Mouse (Mus musculus): ENCODE results near the gene Ubald2. TPM values are rescaled to one million over a fixed set of nuclear protein-coding genes. Genes with fewer than 3 reads are reported as not detected.

Gene Ubald2
- total RNA-seq, 2 experiments from 2014 or later = 45.8 to 62.5 TPM

DNA sequence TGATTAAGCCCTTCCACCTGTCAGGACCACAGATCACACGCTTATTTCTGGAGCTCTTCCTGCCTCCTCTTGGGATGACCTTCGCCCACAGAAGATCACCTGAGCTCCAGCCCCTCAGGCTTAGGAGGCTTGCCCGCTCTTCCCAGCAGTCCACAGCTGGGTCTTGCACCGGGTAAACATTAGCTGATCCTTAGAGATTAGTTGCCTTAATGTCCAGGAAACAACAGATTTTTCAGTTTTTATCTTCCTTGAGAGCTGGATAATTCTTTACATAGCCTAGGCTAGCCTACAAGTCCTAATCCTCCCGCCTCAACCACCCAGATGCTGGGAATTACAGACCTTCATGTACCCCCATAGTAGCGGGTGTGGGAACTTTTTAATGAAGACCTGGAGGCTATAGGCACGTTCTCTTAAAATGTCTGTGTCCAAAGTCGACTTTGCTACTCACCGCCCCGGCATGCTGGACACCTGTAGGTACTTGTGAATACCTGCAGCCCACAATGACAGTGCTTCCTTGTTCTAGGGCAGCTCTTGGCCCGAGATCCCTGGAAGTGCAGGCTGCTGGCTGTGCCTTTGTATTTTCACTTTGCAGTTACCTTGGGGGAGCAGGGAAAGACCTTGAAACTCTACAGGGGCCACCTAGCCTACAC, 2.3 kb upstream of the Ubald2 start:
- no peak for ATAC-seq (replicated peaks; ENCODE audit: poor library complexity, severe bottlenecking)

DNA sequence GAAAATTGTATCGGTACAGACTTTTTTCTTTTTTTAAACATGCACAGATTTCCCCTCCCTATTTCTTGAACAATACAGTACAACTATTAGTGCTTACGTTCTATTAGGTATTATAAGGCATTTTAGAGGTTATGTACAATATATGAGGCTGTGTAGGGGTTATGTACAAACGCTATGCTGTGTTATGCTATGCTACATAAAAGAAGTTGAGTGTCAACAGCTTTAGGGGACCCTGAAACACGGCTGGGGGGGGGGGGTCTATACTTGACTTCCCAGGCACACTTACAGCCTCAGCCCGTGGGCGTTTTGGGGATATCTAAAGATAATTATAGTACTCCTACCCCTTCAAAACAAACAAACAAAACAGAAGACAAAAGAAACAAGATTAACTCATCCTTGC, 1.8 kb upstream of the Ubald2 start:
- ATAC-seq (replicated peaks; ENCODE audit: poor library complexity, severe bottlenecking) = no peak

- no peak for ATAC-seq (replicated peaks; ENCODE audit: poor library complexity, severe bottlenecking)
Measured at GRCm38 (mm10) chr11:116432593-116433355, 1.1 kb upstream of the Ubald2 start.

DNA sequence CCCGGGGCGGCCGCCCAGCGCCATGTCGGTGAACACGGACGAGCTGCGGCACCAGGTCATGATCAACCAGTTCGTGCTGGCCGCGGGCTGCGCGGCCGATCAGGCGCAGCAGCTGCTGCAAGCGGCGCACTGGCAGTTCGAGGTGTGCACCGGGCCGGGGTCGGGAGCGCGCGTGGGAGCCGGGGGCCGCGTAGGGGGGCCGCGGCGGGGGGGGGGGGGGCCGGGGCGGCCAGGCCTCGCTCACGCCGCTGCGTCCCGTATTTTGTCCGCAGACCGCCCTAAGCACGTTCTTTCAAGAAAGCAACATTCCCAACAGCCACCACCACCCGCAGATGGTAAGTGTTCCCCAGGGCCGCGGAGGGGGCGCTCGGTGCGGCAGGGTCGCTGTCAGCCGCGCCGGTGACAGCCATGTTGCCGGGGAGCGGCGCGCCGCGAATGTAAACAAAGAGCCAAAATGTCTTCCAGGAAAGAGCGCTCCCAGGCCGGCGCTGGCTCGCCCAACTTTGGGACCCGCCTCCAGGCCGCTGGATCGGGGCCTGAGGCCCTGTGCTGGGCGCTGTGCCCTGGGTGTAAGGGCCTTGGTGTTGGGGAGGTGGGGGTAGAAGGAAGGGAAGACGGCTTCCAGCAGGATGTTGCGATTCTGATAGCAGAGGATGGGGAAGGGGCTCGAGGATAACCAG, 533 bp downstream of the Ubald2 start:
- no peak for ATAC-seq (replicated peaks; ENCODE audit: poor library complexity, severe bottlenecking)

DNA sequence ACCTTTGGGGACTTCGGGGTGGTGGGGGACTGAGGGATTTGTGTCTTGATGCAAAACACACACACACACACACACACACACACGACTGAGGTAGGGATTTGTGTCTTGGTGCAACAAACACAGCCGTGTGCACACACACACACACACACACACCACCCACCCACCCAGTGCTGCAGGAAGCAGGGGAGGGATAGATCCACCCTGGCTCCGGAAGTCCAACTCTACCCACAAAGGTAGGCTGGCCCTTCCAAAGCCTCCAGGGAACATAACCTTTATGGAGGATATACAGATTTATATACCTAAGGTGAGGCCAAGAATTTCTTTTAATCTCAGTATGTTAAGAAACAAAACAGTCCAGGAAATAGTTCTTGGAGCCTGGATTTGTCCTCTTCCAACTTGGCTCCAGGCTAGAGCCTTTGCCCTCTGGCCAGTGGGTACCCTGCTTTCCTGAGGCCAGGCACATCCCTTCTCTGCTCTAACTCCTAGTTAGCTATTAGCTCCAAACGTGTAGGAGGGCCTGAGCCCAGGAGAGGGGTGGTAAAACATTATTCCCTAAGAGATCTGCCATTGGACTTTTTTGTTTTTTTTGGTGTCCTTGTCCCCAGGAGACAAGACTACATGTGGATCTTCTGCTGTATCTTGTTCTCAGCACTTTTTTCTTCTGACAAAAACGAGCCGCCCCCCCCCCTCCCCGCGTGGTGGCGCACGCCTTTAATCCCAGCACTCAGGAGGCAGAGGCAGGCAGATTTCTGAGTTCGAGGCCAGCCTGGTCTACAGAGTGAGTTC, 1.3 kb downstream of the Ubald2 start:
- no peak for ATAC-seq (replicated peaks; ENCODE audit: poor library complexity, severe bottlenecking)

DNA sequence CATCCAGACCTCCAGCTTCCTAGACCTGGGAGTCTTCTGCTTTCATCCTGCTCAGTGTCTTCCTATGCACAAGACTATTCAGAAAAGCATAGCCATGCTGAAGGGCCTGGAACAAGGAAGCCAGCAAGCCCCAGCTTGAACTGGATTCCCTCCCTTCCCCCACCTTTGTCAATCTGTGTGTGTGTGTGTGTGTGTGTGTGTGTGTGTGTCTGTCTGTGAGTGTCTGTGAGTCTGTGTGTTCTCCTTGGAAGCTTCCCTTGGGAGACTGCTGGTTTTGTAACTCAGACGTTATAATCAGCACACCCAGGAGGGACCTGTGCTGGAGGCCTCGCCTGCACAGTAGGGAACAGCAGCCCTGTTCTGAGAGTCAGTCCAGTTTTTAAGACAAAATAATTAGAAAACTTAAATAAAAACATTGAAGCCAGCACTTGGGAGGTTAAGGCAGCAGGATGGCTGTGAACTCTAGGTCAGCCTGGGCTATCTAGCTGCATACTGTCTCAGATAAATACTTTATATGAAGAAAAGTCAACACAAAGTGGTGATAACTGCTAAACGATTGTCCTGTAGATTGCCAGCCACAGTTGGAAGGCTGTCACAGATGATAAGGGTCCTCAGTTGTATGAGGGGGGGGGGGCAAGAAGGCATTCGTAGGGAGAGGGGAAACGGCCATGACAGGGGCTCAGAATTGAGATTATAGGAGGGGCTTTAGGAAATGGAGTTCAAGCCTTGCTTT, 2.3 kb downstream of the Ubald2 start:
- ATAC-seq (replicated peaks; ENCODE audit: poor library complexity, severe bottlenecking) = no peak

DNA sequence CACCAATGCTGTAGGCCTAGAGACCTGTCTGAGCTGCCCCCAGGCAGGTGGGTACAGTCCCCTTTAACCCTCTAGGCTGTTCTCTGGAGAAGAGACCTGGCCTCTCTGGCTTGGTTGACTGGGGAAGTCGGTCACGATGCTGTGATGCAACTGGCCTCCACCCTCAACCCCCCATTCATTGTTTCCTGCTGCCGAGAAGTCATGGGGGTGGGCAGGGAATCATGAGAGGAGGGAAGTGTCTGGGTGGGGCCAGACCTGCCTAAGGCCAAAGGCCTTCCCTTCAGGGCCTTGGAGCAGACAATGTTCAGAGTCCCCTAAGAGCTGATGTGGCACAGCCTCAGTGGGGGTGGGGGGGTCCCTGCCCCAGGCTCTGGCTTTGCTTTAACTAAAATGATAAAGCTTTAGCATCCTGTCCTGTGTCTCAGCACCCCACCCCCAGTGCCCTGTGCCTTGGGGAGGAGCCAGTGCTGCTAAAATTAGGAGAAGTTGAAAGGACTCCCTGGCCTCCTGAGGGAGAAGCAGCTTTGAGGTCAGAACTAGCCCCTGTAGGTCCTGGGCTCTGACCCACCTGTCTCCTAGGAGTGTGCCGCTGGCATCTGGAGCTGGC, 2.9 kb downstream of the Ubald2 start:
- ATAC-seq (replicated peaks; ENCODE audit: poor library complexity, severe bottlenecking) = peak; percentile 59

DNA sequence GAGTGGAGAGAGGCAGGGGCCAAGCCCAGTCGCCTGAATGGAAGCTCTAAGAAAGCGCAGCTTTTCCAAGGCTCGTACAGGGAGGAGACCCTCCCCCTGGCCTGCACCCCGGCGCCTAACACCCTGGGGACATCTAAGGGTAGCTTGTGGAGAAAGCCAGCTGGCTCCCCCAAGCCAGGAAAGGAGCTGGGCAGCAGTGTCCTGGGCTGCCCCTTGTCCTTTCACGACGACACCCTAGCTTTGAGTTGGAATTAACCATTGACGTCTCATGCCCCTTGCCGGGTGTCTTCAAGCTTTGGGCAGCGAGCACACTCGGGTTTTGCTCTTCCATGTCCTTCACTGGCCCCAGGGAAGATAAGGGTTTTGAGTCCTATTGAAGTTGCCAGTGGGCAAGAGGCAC, 3.6 kb downstream of the Ubald2 start:
- no peak for ATAC-seq (replicated peaks; ENCODE audit: poor library complexity, severe bottlenecking)

- no peak for ATAC-seq (replicated peaks; ENCODE audit: poor library complexity, severe bottlenecking)
Measured at GRCm38 (mm10) chr11:116439269-116440240, 5.7 kb downstream of the Ubald2 start.

DNA sequence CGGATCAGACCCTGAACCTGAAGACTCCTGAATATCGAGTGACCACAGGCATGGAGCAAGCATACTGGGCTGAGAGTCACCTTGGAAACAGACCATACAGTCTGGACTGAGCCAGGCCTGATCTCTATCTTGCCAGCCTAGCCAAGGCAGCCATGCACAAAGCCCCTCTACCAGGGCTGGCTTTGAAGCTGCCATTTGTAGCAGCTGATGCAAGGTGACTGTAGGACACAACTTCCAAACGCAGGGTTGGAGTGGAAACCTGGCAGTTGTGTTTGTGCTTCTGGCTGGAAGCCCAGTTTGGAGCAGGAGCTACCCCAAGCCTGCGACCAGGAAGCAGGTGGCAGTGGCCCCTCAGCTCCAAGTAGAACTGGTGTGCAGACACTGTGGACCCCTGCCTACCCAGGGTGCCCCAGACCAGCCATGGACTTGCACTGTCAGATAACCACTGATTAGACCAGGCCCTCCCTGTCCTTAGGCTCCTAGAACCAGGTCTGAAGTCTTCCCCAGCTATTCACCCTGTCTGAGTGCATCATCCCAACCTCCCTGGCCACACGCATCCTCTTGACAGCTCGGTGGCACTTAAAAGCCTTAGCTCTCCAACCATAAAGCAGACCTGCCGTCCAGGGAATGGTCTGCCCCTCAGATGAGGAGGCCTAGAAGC, 6.6 kb downstream of the Ubald2 start:
- ATAC-seq (replicated peaks; ENCODE audit: poor library complexity, severe bottlenecking) = no peak

GRCm38 (mm10) chr11:116442129-116442866, 8.4 kb downstream of the Ubald2 start:
- ATAC-seq (replicated peaks; ENCODE audit: poor library complexity, severe bottlenecking) = no peak

DNA sequence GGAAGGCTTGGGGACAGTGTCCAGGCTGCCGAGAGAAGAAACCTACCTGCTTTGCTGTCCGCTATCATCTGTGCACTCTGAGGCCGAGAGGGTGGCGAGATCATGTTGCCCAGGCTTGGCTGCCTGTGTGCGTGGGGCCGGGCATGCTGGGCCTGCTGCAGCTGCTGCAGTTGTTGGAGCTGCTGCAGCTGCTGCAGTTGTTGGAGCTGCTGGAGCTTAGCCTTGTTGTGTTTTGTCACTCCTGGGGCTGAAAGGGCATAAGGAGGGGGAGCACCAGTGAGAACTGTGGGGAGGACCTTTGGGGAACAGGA, 8.9 kb downstream of the Ubald2 start:
- ATAC-seq (replicated peaks; ENCODE audit: poor library complexity, severe bottlenecking) = no peak

DNA sequence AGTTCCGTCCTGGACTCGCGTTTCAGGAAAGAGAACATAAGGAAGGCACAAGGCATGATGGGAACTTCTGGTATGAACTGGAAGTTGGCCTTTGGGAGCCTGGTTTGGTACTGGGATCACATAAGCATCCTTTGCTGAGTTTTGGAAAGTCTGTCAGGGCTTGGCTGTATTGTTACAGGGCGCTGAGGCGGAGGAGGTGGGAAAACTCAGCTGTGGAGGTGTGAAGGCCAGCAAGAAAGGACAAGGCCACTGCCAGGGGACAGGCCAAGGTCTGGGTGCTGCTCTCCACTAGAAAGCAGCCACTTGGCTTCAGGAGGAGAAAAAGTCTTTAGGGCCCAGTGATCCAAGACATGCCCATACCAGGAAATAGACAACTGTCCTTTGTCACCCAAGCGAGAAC, 9.4 kb downstream of the Ubald2 start:
- no peak for ATAC-seq (replicated peaks; ENCODE audit: poor library complexity, severe bottlenecking)

- ATAC-seq (replicated peaks; ENCODE audit: poor library complexity, severe bottlenecking) = no peak
Measured at GRCm38 (mm10) chr11:116443935-116444334, 10.0 kb downstream of the Ubald2 start.

DNA sequence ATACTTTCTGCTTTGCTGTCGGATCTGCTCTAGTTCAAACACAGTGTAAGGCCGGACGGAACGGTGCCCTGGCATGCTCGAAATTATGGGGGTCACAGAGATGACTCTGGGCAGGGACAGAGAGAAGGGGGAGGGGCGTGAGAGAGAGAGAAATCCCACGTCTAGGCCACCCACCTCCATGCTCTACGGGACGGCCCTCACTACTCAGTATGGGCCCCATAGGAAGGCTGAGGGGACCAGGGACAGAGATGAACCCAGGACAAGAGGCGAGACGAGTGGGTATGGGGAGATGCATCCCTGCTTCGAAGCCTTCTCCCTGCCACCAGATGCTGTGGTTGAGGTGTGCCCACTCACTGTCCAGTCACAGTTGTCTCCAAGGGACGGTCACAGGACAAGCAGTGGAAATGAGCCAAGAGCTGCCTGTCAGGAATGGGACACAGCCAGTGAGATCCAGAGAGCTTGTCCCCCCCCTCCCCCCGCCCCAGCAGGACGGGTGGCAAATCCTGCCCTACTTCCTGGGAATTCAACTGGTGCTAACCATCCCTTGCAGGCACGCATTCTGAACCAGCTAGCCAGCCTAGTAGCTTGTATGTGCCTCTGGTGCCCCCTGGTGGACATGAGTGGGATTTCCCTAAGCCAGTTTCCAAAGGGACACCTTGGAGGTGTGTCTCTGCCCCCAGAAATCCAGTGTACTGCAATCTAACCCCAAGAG, 11.9 kb downstream of the Ubald2 start:
- ATAC-seq (replicated peaks; ENCODE audit: poor library complexity, severe bottlenecking) = peak; percentile 81

GRCm38 (mm10) chr11:116446308-116446887, 12.5 kb downstream of the Ubald2 start:
- ATAC-seq (replicated peaks; ENCODE audit: poor library complexity, severe bottlenecking) = no peak
